8 mouse cellular contexts compared by ENCODE assay signal in the genomic region with DNA sequence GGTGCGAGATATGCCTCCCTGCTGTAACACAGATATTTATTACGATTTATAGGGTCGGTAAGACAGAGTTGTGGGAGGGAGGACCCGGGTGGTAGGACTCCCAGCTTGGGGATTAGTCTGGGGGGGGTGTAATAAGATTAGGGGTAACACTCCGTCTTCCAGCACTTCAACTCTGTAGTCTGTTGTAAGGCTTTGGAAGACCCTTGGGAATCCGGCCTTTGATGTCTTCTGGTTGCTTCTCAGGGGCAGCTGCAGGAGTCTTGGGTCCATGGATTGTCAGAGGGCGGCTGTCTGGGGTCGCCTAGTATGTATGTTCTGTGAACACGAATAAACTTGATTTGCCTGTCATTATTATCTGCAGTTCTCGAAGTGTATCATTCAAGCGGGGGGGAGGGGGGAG. TPM values are rescaled to one million over a fixed set of nuclear protein-coding genes. Genes with fewer than 3 reads are reported as not detected.
DNase-seq lines count a peak whose midpoint lies in the region; ATAC-seq and TF ChIP-seq lines count a peak whose summit lies in the region.

No protein-coding gene starts in this region.

- peak; percentile 2; the same call in 1 of the 2 replicates for ATAC-seq in lung, embryonic 14.5 days (ENCODE audit: insufficient read depth)
- no peak for ATAC-seq in embryonic facial prominence, embryonic 15.5 days (ENCODE audit: insufficient number of reproducible peaks, low FRiP score, low TSS enrichment, low read depth)
- ATAC-seq in hindbrain, postnatal 0 days: no peak; the same call in 1 of the 2 replicates

- H3K4me3 ChIP-seq in lung, embryonic 14.5 days (ENCODE audit: low read depth, low read length): peak overlapping the region; percentile 61
- H3K4me3 ChIP-seq in embryonic facial prominence, embryonic 15.5 days (replicated peaks): peak overlapping the region; percentile 69
- H3K4me3 ChIP-seq in hindbrain, postnatal 0 days (ENCODE audit: low read length): peak overlapping the region; percentile 70
- peak overlapping the region; percentile 100 for H3K4me3 ChIP-seq in myocyte

- DNase-seq in lung, embryonic 14.5 days: no peak
- no peak for DNase-seq in lung, postnatal 14 days
- peak; percentile 53 for DNase-seq in hindbrain, postnatal 0 days (ENCODE audit: low spot score)
- DNase-seq in embryo, embryonic 10 days (ENCODE audit: low spot score): no peak
- no peak for DNase-seq in c-Kit-positive CD71-positive TER-119-positive erythroid progenitor cells, embryonic 14.5 days (ENCODE audit: low spot score)
- DNase-seq in thymus, postnatal 25 days: no peak

- peak overlapping the region; percentile 98 for H3K4me2 ChIP-seq in lung, embryonic 14.5 days
- peak overlapping the region; percentile 94 for H3K4me2 ChIP-seq in embryonic facial prominence, embryonic 15.5 days (replicated peaks)
- peak overlapping the region; percentile 91 for H3K4me2 ChIP-seq in hindbrain, postnatal 0 days (ENCODE audit: low read depth, low read length)
- peak overlapping the region; percentile 92 for H3K4me2 ChIP-seq in myocyte (ENCODE audit: low read depth)

- peaks cover 8% of the 10 kb centered on the region for H3K4me1 ChIP-seq in lung, embryonic 14.5 days (ENCODE audit: insufficient read depth)
- H3K4me1 ChIP-seq in embryonic facial prominence, embryonic 15.5 days: peaks cover 35% of the 10 kb centered on the region
- peaks cover 4% of the 10 kb centered on the region for H3K4me1 ChIP-seq in hindbrain, postnatal 0 days (ENCODE audit: insufficient read depth, low read length)

- H3K79me2 ChIP-seq in myocyte (ENCODE audit: control insufficient read depth, insufficient read depth): peaks cover 11% of the 10 kb centered on the region

- WGBS in lung, embryonic 14.5 days: 4% methylated on average over 11 of the region's 11 CpGs
- 2% methylated on average over 11 of the region's 11 CpGs for WGBS in embryonic facial prominence, embryonic 15.5 days
- WGBS in hindbrain, postnatal 0 days: 2% methylated on average over 11 of the region's 11 CpGs

- H3K9me3 ChIP-seq in lung, embryonic 14.5 days (ENCODE audit: low read depth, low read length): no peaks in the 10 kb centered on the region
- H3K9me3 ChIP-seq in embryonic facial prominence, embryonic 15.5 days (replicated peaks): no peaks in the 10 kb centered on the region
- H3K9me3 ChIP-seq in hindbrain, postnatal 0 days (ENCODE audit: low read length): no peaks in the 10 kb centered on the region

- H3ac ChIP-seq in myocyte (ENCODE audit: control insufficient read depth, insufficient read length): peak overlapping the region; percentile 24

- peak overlapping the region; percentile 72 for H3K27ac ChIP-seq in lung, embryonic 14.5 days (ENCODE audit: low read depth)
- H3K27ac ChIP-seq in embryonic facial prominence, embryonic 15.5 days (replicated peaks): peak overlapping the region; percentile 92
- H3K27ac ChIP-seq in hindbrain, postnatal 0 days: peak overlapping the region; percentile 82

- peak overlapping the region; percentile 54 for H3K9ac ChIP-seq in lung, embryonic 14.5 days
- H3K9ac ChIP-seq in embryonic facial prominence, embryonic 15.5 days: peak overlapping the region; percentile 72
- peak overlapping the region; percentile 77 for H3K9ac ChIP-seq in hindbrain, postnatal 0 days (replicated peaks; ENCODE audit: low read length)

- TF ChIP-seq CTCF in lung, embryonic 14.5 days (IDR thresholded peaks at IDR 0.05; ENCODE audit: low read depth): no peak
- no peak for TF ChIP-seq CTCF in hindbrain, postnatal 0 days (IDR thresholded peaks at IDR 0.05; ENCODE audit: low read depth)

- H3K27me3 ChIP-seq in lung, embryonic 14.5 days (ENCODE audit: insufficient read depth, low read length): no peaks in the 10 kb centered on the region
- H3K27me3 ChIP-seq in embryonic facial prominence, embryonic 15.5 days: no peaks in the 10 kb centered on the region
- H3K27me3 ChIP-seq in hindbrain, postnatal 0 days (ENCODE audit: insufficient read depth, low read length): no peaks in the 10 kb centered on the region
- no peaks in the 10 kb centered on the region for H3K27me3 ChIP-seq in myocyte (ENCODE audit: control insufficient read depth, insufficient read depth, insufficient read length)

- H3K36me3 ChIP-seq in lung, embryonic 14.5 days (ENCODE audit: insufficient read depth): peaks cover 21% of the 10 kb centered on the region
- H3K36me3 ChIP-seq in embryonic facial prominence, embryonic 15.5 days: peaks cover 24% of the 10 kb centered on the region
- H3K36me3 ChIP-seq in hindbrain, postnatal 0 days (ENCODE audit: insufficient read depth, low read length): 0 out of 2 replicates have a peak, but pooled peaks cover 5% of the 10 kb centered on the region
- H3K36me3 ChIP-seq in myocyte (ENCODE audit: control insufficient read depth, insufficient read depth): peaks cover 10% of the 10 kb centered on the region

- no peak for TF ChIP-seq POLR2A in myocyte (IDR thresholded peaks at IDR 0.05; ENCODE audit: insufficient read length, low read depth)

TF ChIP-seq in myocyte, 11 proteins besides CTCF, POLR2A, EP300 and RAD21:
- TF ChIP-seq USF1 (IDR thresholded peaks at IDR 0.05; ENCODE audit: low read depth) (no peak), TCF12 (IDR thresholded peaks at IDR 0.05; ENCODE audit: insufficient read depth, poor library complexity, severe bottlenecking) (no peak), REST (IDR thresholded peaks at IDR 0.05; ENCODE audit: insufficient read depth, insufficient read length) (no peak), POLR2AphosphoS2 (IDR thresholded peaks at IDR 0.05; ENCODE audit: insufficient read length, low read depth) (no peak), SRF (IDR thresholded peaks at IDR 0.05; ENCODE audit: control insufficient read depth, insufficient read length, low read depth) (no peak), TCF3 (IDR thresholded peaks at IDR 0.05; ENCODE audit: insufficient read length, low read depth) (no peak), MYOD1 (IDR thresholded peaks at IDR 0.05; ENCODE audit: control insufficient read depth in 1 of 3, insufficient read length in 2 of 3, low read depth in 2 of 3) (no peak), MAX (IDR thresholded peaks at IDR 0.05; ENCODE audit: low read depth) (no peak), CEBPB (IDR thresholded peaks at IDR 0.05; ENCODE audit: insufficient read depth, poor library complexity, severe bottlenecking) (no peak), MYOG (IDR thresholded peaks at IDR 0.05; ENCODE audit: control insufficient read depth in 1 of 3, insufficient read depth in 1 of 3, insufficient read length in 2 of 3, low read depth in 2 of 3) (no peak), E2F4 (IDR thresholded peaks at IDR 0.05; ENCODE audit: insufficient read depth) (no peak)

RNA-seq across cellular contexts. Expression of gene Flot1, which starts 0.5 kb away (rescaled TPM):
- 30.9 and 32.5 TPM in 2 replicates for polyA plus RNA-seq in lung, embryonic 14.5 days (2014; fragmentation: Nextera tagmentation; extraction: Ambion mirVana)
- 64.4 and 72.6 TPM in 2 replicates for polyA plus RNA-seq in embryonic facial prominence, embryonic 15.5 days (2015; fragmentation: Nextera tagmentation; extraction: Ambion mirVana)
- total RNA-seq in hindbrain, postnatal 0 days (2014; rRNA removed): 94.1 and 142 TPM in 2 replicates
- polyA plus RNA-seq in hindbrain, postnatal 0 days (2015; fragmentation: Nextera tagmentation; extraction: Ambion mirVana): 162 TPM in 2 replicates
- polyA plus RNA-seq in myocyte (2012; fragmentation: generic; extraction: Trizol): 107 TPM

RNA-seq across cellular contexts. Expression of gene Ier3, which starts 1.1 kb away (rescaled TPM):
- 5.0 and 7.1 TPM in 2 replicates for polyA plus RNA-seq in lung, embryonic 14.5 days (2014; fragmentation: Nextera tagmentation; extraction: Ambion mirVana)
- 28.7 and 30.2 TPM in 2 replicates for polyA plus RNA-seq in embryonic facial prominence, embryonic 15.5 days (2015; fragmentation: Nextera tagmentation; extraction: Ambion mirVana)
- total RNA-seq in hindbrain, postnatal 0 days (2014; rRNA removed): 13.7 and 19.4 TPM in 2 replicates
- polyA plus RNA-seq in hindbrain, postnatal 0 days (2015; fragmentation: Nextera tagmentation; extraction: Ambion mirVana): 18.3 and 19.4 TPM in 2 replicates
- 45.1 TPM for polyA plus RNA-seq in myocyte (2012; fragmentation: generic; extraction: Trizol)

RNA-seq across cellular contexts. Expression of gene Tubb5, which starts 15.5 kb away (rescaled TPM):
- polyA plus RNA-seq in lung, embryonic 14.5 days (2014; fragmentation: Nextera tagmentation; extraction: Ambion mirVana): 1,155 and 1,206 TPM in 2 replicates
- polyA plus RNA-seq in embryonic facial prominence, embryonic 15.5 days (2015; fragmentation: Nextera tagmentation; extraction: Ambion mirVana): 823 TPM in 2 replicates
- 3,311 and 3,326 TPM in 2 replicates for total RNA-seq in hindbrain, postnatal 0 days (2014; rRNA removed)
- polyA plus RNA-seq in hindbrain, postnatal 0 days (2015; fragmentation: Nextera tagmentation; extraction: Ambion mirVana): 1,502 and 1,606 TPM in 2 replicates
- polyA plus RNA-seq in myocyte (2012; fragmentation: generic; extraction: Trizol): 692 TPM

RNA-seq across cellular contexts. Expression of gene Mdc1, which starts 18.8 kb away (rescaled TPM):
- polyA plus RNA-seq in lung, embryonic 14.5 days (2014; fragmentation: Nextera tagmentation; extraction: Ambion mirVana): 19.5 and 21.6 TPM in 2 replicates
- 12.0 and 16.1 TPM in 2 replicates for polyA plus RNA-seq in embryonic facial prominence, embryonic 15.5 days (2015; fragmentation: Nextera tagmentation; extraction: Ambion mirVana)
- 14.7 and 26.7 TPM in 2 replicates for total RNA-seq in hindbrain, postnatal 0 days (2014; rRNA removed)
- 3.9 and 4.1 TPM in 2 replicates for polyA plus RNA-seq in hindbrain, postnatal 0 days (2015; fragmentation: Nextera tagmentation; extraction: Ambion mirVana)
- 7.0 TPM for polyA plus RNA-seq in myocyte (2012; fragmentation: generic; extraction: Trizol)

RNA-seq across cellular contexts. Expression of gene Nrm, which starts 38.6 kb away (rescaled TPM):
- polyA plus RNA-seq in lung, embryonic 14.5 days (2014; fragmentation: Nextera tagmentation; extraction: Ambion mirVana): 69.2 and 72.0 TPM in 2 replicates
- 53.2 and 55.2 TPM in 2 replicates for polyA plus RNA-seq in embryonic facial prominence, embryonic 15.5 days (2015; fragmentation: Nextera tagmentation; extraction: Ambion mirVana)
- total RNA-seq in hindbrain, postnatal 0 days (2014; rRNA removed): 14.7 and 27.2 TPM in 2 replicates
- polyA plus RNA-seq in hindbrain, postnatal 0 days (2015; fragmentation: Nextera tagmentation; extraction: Ambion mirVana): 24.6 and 25.7 TPM in 2 replicates
- 18.5 TPM for polyA plus RNA-seq in myocyte (2012; fragmentation: generic; extraction: Trizol)
